Mouse (Mus musculus): ENCODE results near the gene Maged1. TPM values are rescaled to one million over a fixed set of nuclear protein-coding genes. Genes with fewer than 3 reads are reported as not detected.
"Not testable (repeated sequence)": the region's sequence is repeated elsewhere in the genome, so short reads cannot be mapped to it uniquely, and the experiment has no call there.

Maged1 gene
- total RNA-seq (2017), result 0.29 to 1.1 TPM (median 0.29 TPM) in 3 replicates

DNA sequence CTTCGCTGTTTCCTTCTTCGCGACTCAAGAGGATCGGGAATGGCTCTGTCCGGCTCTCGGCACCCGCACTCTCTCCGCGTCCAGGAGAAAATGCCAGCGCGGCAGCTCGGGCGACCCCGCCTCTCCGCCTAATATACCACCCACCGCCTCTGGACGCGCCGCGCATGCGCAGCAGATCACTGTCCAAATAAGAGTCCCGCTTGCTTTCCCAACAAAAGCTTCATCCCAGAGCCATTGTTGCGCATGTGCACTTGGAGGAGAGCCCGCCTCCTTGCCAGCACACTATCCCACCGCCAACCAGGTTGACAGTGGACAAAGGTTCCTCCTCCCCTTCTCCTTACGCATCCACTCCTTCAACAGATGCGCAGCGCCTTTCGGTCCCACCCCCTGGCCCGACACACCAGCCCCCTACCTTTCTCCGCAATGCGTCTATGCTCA, at the start of gene Maged1:
TSS of gene Maged1 (minus strand) at position 226 of the 438 bp plus-strand sequence.
- no peak for ATAC-seq (replicated peaks; ENCODE audit: insufficient number of reproducible peaks, low FRiP score, low TSS enrichment, poor library complexity, severe bottlenecking)

DNA sequence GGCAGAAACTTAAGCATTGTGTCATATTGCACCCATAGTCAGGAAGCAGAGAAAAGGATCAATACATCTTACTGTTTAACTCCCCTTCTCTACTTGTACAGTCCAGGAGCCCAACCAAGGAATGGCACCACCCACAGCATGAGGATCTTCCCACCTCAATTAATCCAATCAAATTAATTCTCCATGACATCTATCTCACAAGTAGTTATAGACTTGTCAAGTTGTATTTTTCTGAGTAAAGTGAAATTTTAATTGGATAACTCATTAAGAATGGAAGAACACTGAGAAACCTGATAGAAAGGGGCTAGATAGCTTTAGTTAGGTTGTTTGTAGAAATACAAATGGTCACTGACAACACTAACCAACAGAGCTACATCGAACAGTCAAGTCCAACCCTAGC, 38.3 kb upstream of the Maged1 start:
- ATAC-seq (replicated peaks; ENCODE audit: insufficient number of reproducible peaks, low FRiP score, low TSS enrichment, poor library complexity, severe bottlenecking), result no peak

DNA sequence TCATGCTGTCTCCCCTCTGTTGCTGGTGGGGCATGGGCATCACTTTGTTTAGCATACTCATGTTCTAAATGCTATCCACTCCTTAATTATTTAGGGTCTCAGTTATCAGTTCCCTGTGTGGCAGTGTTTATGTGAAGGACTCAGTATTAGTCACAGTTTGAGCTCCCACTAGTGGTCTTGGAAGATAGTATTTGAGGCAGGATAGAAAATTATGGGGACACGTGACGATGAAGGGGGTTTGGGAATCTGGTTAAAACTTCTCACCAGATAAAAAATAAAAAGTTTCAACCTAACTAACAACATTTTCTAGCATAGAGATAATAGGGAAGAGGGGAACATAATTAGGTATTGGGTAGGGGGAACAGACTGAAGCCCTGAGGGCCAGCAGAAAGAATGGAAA, 22.8 kb upstream of the Maged1 start:
- ATAC-seq (replicated peaks; ENCODE audit: insufficient number of reproducible peaks, low FRiP score, low TSS enrichment, poor library complexity, severe bottlenecking), result no peak

DNA sequence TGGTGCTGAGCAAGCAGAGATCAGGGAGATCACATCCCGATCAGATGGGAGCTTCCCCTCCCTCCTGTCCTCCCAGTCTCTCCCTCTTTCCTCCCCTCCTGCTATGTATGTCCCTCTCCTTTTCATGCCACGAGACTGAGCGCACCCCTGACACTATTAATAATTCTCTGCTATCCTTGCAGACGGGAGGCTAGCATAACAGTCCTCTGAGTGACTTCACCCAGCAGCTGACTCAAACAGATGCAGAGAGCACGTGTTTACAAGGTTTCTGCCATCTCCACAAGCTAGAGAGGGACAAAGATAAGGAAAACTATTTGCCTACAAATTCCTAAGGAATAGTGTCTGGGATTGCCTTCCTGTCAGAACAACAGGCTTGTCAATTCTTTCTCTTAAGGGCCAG, 20.4 kb upstream of the Maged1 start:
- no peak for ATAC-seq (replicated peaks; ENCODE audit: insufficient number of reproducible peaks, low FRiP score, low TSS enrichment, poor library complexity, severe bottlenecking)

DNA sequence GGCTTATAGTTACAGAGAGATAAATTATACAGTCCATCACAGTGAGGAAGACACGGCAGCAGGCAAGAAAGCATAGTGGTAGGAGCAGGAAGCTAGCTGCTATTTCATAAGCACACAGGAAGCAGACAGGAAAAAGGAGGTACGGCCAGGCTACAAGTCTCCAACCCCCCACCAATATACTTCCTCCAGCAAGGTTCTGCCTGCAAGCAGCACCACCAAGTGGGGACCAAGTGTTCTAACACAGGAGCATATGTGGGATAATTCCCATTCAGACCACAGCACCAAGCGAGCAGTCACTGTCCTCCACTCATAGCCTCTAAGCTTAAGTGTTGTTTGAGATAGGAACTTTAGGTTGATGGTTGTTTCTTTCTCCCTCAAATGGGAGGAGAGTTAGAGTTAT, 6.3 kb upstream of the Maged1 start:
- no peak for ATAC-seq (replicated peaks; ENCODE audit: insufficient number of reproducible peaks, low FRiP score, low TSS enrichment, poor library complexity, severe bottlenecking)

DNA sequence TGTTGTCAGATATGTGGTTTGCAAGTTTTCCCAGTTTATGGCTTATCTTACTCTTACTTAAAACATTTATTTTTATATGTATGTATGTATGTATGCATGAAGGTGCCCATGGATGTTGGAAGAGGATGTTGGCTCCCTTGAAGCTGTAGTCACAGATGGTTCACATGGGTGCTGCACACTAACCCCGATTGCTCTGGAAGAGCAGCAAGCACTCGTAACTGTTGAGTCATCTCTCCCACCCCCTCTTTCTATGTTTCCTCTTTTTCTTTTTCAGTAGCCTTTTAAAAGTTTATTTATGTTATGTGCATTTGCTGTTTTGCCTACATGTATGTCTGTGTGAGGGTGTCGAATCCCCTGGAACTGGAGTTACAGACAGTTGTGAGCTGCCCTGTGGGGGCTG, 4.0 kb upstream of the Maged1 start:
- ATAC-seq (replicated peaks; ENCODE audit: insufficient number of reproducible peaks, low FRiP score, low TSS enrichment, poor library complexity, severe bottlenecking), result no peak

DNA sequence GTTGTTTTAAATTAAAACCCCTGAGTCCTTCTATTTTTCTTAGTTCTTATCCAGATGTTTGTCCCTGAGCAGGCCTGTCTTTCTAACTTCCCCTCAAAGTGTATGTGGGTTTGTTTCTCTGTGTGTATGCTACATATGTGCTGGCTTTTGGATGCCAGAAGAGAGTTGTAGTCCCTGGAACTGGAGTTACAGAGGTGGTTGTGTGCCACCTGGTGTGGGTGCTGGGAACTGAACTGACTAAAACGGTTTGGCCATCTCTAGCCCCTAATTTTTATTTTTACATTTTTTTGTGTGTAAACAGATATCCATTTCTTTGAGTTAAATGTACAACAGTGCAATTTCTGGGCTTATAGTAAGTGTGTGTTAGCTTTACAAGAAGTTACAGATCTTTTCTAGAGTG, 3.0 kb upstream of the Maged1 start:
- no peak for ATAC-seq (replicated peaks; ENCODE audit: insufficient number of reproducible peaks, low FRiP score, low TSS enrichment, poor library complexity, severe bottlenecking)

DNA sequence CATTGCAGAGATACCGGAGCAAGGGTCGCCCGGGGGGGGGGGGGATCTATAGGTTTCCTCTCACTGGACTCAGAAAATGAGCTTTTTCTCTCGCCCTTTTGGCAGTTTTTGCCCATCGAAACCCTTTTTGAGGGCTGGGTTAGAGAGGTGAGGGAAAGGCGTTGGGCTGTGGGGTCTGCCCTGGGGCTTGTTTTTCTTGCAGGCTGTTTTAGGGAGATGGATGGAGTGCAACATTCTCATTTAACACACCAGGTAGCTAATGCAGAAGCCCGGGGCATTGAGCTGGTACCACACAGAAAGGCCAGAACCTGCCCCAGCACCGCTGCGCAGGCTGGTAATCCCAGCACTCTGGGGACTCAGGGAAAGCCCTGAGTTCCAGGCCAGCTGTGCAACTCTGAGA, 593 bp upstream of the Maged1 start:
- no peak for ATAC-seq (replicated peaks; ENCODE audit: insufficient number of reproducible peaks, low FRiP score, low TSS enrichment, poor library complexity, severe bottlenecking)

DNA sequence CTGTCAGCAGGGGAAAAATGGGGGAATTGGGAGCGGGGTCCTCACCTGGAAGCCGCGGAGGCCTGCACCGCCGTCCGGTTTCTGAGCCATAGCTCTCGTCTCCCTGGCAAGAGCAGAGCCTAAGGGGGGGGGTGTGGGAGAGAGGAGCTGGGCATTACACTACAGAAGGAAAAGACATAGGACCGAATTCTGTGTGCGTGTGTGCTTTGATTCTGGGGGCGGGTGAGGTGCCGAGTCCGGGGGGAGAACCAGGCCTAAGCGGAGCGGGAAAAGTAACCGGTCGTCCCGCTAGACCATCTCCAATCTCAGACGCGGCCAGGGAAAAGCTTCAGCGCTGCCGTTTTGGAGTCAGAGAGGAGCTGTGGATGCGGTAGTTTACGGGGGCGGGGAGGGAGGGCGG, 737 bp downstream of the Maged1 start:
- no peak for ATAC-seq (replicated peaks; ENCODE audit: insufficient number of reproducible peaks, low FRiP score, low TSS enrichment, poor library complexity, severe bottlenecking)

DNA sequence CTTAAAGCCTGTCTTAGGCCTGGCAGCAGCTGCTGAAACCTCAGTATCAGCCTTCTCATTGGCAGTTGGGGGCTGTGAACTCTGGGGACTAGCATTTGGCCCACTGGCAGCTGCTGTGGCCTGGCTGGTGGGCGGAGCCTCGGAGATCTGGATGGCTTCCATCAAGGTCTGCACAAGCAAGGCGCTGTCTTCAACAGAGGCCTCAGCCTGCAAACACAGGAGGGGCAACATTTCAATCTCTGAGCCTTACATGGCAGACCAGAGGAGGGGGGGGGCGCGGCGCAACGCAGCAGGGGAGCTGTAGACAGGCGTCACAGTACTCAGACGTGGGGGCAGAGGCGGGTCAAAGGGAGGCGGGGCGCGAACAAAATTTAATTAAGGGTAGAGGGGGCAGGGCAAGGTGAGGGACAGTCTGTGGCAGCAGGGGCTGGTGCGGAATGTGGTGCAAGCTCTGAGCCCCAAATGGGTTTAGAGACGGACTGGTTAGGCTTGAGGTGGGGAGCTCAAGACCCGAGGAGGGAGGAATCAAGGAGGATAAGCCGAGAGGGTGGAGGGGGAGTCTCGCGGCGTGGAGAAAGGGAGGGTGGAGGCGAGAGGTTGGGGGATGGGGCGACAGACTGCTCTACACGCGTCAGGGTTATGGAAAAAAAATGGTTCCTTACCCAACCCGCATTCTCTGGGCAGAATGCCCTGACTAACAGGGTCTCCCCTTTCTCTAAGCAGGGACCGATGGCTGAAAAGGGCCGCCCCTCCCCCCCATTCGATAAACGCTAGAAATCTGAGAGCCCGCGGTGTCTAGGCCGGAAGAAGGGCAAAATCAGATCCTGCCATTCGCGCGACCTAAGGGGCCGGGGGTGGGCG, 1.4 kb downstream of the Maged1 start:
- ATAC-seq (replicated peaks; ENCODE audit: insufficient number of reproducible peaks, low FRiP score, low TSS enrichment, poor library complexity, severe bottlenecking), result no peak

DNA sequence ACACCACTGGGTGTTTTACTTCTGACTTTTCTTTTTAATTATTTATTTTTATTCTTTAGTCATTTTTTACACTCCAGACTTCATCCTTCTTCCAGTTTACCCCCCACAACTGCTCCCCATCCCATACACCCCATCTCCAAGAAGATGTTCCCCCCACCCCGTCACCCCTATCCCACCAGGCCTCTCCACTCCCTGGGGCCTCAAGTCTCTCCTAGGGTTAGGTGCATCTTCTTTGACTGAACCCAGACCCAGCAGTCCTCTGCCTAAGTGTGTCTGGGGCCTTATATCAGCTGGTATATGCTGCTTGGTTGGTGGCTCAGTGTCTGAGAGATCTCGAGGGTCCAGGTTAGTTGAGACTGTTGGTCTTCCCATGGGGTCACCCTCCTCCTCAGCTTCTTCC, 7.6 kb downstream of the Maged1 start:
- ATAC-seq (replicated peaks; ENCODE audit: insufficient number of reproducible peaks, low FRiP score, low TSS enrichment, poor library complexity, severe bottlenecking), result no peak

DNA sequence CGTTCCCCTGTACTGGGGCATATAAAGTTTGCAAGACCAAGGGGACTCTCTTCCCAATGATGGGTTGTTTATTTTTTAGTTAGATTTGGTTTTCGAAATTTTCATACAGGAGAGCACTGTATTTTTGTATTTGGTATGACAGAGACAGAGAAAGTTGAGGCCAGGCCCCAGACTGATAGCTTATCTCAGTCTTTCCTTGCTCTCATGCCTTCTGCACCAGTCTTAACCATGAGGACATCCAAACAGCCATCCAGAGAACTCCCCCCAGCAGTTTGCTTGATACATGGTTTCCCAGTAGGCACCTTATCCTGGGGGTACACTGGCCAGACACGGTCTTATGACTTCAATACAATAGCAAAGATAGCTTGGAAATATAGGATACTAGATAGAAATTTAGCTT, 11.6 kb downstream of the Maged1 start:
- no peak for ATAC-seq (replicated peaks; ENCODE audit: insufficient number of reproducible peaks, low FRiP score, low TSS enrichment, poor library complexity, severe bottlenecking)

DNA sequence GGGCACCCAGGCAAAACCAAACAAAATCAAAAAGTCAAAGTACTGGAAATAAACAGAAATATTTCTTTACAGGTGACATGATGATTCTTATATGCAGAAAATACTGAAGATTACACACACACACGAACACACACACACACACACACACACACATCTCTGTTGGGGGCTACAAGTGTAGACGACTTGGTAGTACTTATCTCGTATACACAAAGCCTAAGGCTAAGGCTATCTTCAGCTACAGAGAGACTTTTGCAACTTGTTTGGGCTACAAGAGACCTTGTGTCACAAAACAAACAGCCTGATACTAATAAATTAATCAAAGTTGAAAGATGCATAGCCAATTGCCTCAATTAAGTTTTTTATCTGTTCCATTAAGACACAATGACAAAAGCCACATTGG, 19.8 kb downstream of the Maged1 start:
- no peak for ATAC-seq (replicated peaks; ENCODE audit: insufficient number of reproducible peaks, low FRiP score, low TSS enrichment, poor library complexity, severe bottlenecking)

DNA sequence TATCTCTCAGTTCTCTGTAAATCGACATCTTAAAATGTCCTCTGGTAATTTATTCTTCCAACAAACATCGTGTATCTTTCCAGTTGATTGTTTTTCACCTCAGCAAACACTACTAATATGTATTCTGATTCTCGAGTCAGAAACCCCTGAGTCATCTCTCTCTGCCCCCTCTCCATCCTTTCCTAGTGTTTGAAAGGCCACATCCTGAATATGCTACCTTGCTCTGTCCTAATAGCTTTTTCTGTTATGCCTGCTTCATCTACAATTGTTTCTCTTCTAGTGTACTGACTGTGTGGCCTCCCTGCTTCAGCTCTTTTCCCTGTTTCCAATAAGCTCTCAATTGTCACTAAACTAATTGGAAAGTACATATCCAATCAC, 33.5 kb downstream of the Maged1 start:
- ATAC-seq (replicated peaks; ENCODE audit: insufficient number of reproducible peaks, low FRiP score, low TSS enrichment, poor library complexity, severe bottlenecking), result no peak

DNA sequence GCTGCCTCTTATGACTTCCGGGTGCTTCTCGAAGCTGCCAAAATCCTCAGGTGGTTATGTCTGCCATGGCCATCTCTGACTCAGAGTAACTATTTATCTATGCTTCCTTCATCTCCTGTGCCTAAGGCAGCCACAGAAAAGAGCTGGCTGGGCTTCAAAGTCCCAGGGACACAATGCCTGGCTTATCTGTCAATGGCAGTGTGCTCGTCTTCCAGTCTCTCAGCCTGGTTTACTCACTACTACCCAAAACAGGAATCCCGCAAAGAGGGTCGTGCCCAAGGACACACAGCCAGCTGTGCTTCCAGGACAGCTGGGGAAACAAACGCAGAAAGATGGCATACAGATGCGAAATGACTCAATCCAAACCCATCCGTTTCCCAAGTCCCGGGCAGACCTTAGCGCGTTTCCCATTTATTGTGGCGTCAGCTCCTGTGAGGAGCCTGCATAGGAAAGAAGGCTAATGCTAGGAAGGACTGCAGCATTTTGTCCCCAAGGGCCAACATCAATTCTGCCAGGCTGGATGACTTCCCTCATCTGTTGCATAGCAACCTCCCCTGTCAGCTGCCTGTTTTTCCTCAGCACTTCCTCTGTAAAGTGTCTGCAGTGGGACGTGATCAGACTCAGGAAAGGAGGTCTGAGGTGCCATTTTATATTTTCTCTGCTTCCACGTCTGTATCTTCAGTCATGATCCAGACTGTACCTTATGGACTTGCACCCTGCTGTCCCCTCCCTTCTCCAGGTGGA, 34.1 kb downstream of the Maged1 start:
- ATAC-seq (replicated peaks; ENCODE audit: insufficient number of reproducible peaks, low FRiP score, low TSS enrichment, poor library complexity, severe bottlenecking), result not testable (repeated sequence)

DNA sequence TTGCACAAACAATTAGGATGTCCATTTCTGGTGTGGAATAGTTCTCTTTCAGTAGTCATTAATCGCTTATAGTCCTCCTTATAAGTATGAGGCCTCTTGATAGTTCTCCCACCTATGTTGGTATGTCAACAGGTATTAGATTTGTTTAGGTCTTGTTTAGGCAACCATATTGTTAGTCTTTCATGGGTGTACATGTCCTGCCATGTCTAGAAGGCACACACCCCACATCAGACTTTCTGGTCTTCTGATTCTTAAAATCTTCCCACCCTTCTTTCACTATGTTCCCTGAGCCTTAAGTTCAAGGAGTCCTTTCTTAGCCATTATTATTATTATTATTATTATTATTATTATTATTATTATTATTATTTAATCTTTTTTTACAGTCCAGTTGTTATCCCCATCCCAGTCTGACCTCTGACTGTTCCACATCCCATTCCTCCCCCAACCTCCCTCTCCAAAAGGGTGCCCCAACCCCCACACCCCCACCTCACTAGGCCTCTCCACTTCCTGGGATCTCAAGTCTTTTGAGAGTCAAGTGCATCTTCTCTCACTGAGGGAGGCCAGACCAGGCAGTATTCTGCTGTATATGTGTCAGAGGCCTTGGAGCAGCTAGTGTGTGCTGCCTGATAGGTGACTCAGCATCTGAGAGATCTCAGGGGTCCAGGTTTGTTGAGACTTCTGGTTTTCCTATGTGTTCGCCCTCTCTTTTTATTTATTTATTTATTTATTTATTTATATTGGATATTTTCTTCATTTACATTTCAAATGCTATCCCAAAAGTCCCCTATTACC, 55.7 kb downstream of the Maged1 start:
- no peak for ATAC-seq (replicated peaks; ENCODE audit: insufficient number of reproducible peaks, low FRiP score, low TSS enrichment, poor library complexity, severe bottlenecking)
